ENCODE assay signal across 35 mouse cellular contexts in the genomic region with DNA sequence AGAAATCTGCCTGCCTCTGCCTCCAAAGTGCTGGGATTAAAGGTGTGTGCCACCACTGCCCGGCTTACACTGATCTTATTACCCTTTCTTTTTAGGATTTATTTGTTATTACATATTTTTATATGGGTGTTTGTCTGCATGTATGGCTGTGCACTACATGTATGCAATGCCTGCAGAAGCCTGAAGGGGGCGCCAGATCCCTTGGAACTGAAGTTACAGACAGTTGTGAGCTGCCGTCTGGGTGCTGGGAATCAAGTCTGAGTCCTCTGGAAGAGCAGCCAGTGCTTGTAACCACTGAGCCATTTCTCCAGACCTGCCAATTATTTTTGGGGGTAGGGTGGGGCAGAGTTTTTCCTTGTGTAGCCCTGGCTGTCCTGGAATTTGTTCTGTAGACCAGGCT. TPM values are rescaled to one million over a fixed set of nuclear protein-coding genes. Genes with fewer than 3 reads are reported as not detected.
DNase-seq lines count a peak whose midpoint lies in the region; ATAC-seq and TF ChIP-seq lines count a peak whose summit lies in the region.
"Had no signal": no experiment of that assay in that cellular context is flagged by ENCODE, and none has a peak within 500 bp of the region (broad histone marks: within the 10 kb centered on the region; RNA-seq: fewer than 3 reads in every experiment).

No protein-coding gene starts in this region.

- TF ChIP-seq EP300 in heart, adult 2 months (IDR thresholded peaks at IDR 0.05; ENCODE audit: insufficient read depth, low read depth, low read length): no peak
- TF ChIP-seq EP300 in liver, embryonic 14.5 days (IDR thresholded peaks at IDR 0.05; ENCODE audit: low read depth): no peak
- no peak for TF ChIP-seq EP300 in MEL (IDR thresholded peaks at IDR 0.05; ENCODE audit: low read depth in 1 of 2, low read length in 2 of 2)
- TF ChIP-seq EP300 in stomach, postnatal 0 days (optimal IDR thresholded peaks at IDR 0.05): no peak

- H3K4me3 ChIP-seq in heart, adult 2 months: no peak overlapping the region
- H3K4me3 ChIP-seq in heart, embryonic 11.5 days (ENCODE audit: low read depth, low read length): no peak overlapping the region
- no peak overlapping the region for H3K4me3 ChIP-seq in liver, embryonic 14.5 days (ENCODE audit: insufficient read depth in 1 of 2, low read depth in 2 of 2, low read length in 2 of 2)
- H3K4me3 ChIP-seq in liver, embryonic 12.5 days: no peak overlapping the region
- H3K4me3 ChIP-seq in MEL (ENCODE audit: control insufficient read depth in 1 of 2, insufficient read depth in 1 of 2, low read depth in 2 of 2, low read length in 2 of 2): no peak overlapping the region
- no peak overlapping the region for H3K4me3 ChIP-seq in stomach, postnatal 0 days (ENCODE audit: low read depth, low read length)
- H3K4me3 ChIP-seq: gastrocnemius, adult 2 months; hindbrain, embryonic 10.5 days; limb, embryonic 13.5 days; liver, embryonic 13.5 days; midbrain, embryonic 12.5 days; neural tube, embryonic 13.5 days; stomach, embryonic 15.5 days had no signal

- TF ChIP-seq RAD21 in MEL (IDR thresholded peaks at IDR 0.05; ENCODE audit: low read depth, low read length): no peak

- no peaks in the 10 kb centered on the region for H3K79me2 ChIP-seq in heart, adult 2 months (replicated peaks; ENCODE audit: control insufficient read depth, insufficient read depth, low read length)
- H3K79me2 ChIP-seq in MEL (ENCODE audit: control insufficient read depth, insufficient read depth, low read length, poor library complexity): no peaks in the 10 kb centered on the region

- no peaks in the 10 kb centered on the region for H3K4me1 ChIP-seq in heart, adult 2 months (ENCODE audit: control insufficient read depth, insufficient read depth, low read length)
- peaks cover 5% of the 10 kb centered on the region; the same call in 1 of the 2 replicates for H3K4me1 ChIP-seq in heart, embryonic 11.5 days (ENCODE audit: control insufficient read depth, insufficient read depth, low read length)
- no peaks in the 10 kb centered on the region for H3K4me1 ChIP-seq in liver, embryonic 14.5 days (replicated peaks; ENCODE audit: control insufficient read depth in 2 of 2, insufficient read depth in 2 of 2, low read length in 1 of 2)
- H3K4me1 ChIP-seq in liver, embryonic 12.5 days: no peaks in the 10 kb centered on the region
- no peaks in the 10 kb centered on the region; a peak in 1 of 4 replicates for H3K4me1 ChIP-seq in MEL (ENCODE audit: control insufficient read depth in 1 of 2, insufficient read depth in 2 of 2, low read length in 2 of 2)
- no peaks in the 10 kb centered on the region for H3K4me1 ChIP-seq in stomach, postnatal 0 days (replicated peaks; ENCODE audit: control insufficient read depth, insufficient read depth)
- H3K4me1 ChIP-seq: stomach, embryonic 15.5 days had no signal

- 0 out of 2 replicates have a peak, but pooled peaks have one; percentile 8 for TF ChIP-seq CTCF in heart, adult 2 months (IDR thresholded peaks at IDR 0.05)
- peak; percentile 35; the same call in 1 of the 2 replicates for TF ChIP-seq CTCF in liver, embryonic 14.5 days (IDR thresholded peaks at IDR 0.05; ENCODE audit: low read depth)
- TF ChIP-seq CTCF in MEL (IDR thresholded peaks at IDR 0.05 in 2 of 3, conservative IDR thresholded peaks at IDR 0.05 in 1 of 3; ENCODE audit: control insufficient read depth in 1 of 3, insufficient read depth in 1 of 3, low read depth in 2 of 3, low read length in 3 of 3, poor library complexity in 1 of 3, severe bottlenecking in 1 of 3): peak; percentile 21 to 36 (median 27); a peak in 5 of 6 replicates
- peak; percentile 25; the same call in 1 of the 2 replicates for TF ChIP-seq CTCF in stomach, postnatal 0 days (IDR thresholded peaks at IDR 0.05; ENCODE audit: low read depth)

- no peak for DNase-seq in heart, adult 2 months
- DNase-seq in liver, embryonic 14.5 days (ENCODE audit: low read depth in 3 of 3, low spot score in 3 of 3): no peak
- no peak for DNase-seq in MEL (ENCODE audit: low read depth, low spot score)
- DNase-seq in stomach, postnatal 0 days (ENCODE audit: low spot score): no peak
- DNase-seq in ovary, postnatal 14 days (ENCODE audit: low spot score): no peak
- DNase-seq: adrenal gland, adult 8-10 months; cerebellum, adult 8-10 months; cerebellum, postnatal 36 days; gastrocnemius, adult 2 months; heart, postnatal 14 days; kidney, adult 9 months; kidney, postnatal 10 days; liver, embryonic 13.5 days; lung, embryonic 14.5 days; lung, postnatal 14 days; right cerebral cortex, postnatal 14 days; thymus, postnatal 4 days had no signal

- no peaks in the 10 kb centered on the region for H3K36me3 ChIP-seq in heart, adult 2 months (ENCODE audit: control insufficient read depth, insufficient read depth, low read length)
- H3K36me3 ChIP-seq in heart, embryonic 11.5 days (ENCODE audit: control insufficient read depth, insufficient read depth, low read length): no peaks in the 10 kb centered on the region
- no peaks in the 10 kb centered on the region for H3K36me3 ChIP-seq in liver, embryonic 14.5 days (replicated peaks; ENCODE audit: control insufficient read depth, insufficient read depth, low read depth)
- no peaks in the 10 kb centered on the region for H3K36me3 ChIP-seq in liver, embryonic 12.5 days
- no peaks in the 10 kb centered on the region for H3K36me3 ChIP-seq in MEL (ENCODE audit: control insufficient read depth in 1 of 2, insufficient read depth in 2 of 2, low read length in 2 of 2)
- H3K36me3 ChIP-seq in stomach, postnatal 0 days (ENCODE audit: control insufficient read depth, insufficient read depth, low read length): no peaks in the 10 kb centered on the region
- H3K36me3 ChIP-seq: hindbrain, embryonic 10.5 days; limb, embryonic 13.5 days; liver, embryonic 13.5 days; midbrain, embryonic 12.5 days; neural tube, embryonic 13.5 days; stomach, embryonic 15.5 days had no signal

- intact Hi-C loops in heart, adult 2 months (cut with DNase I): no loop called here

- no peak for ATAC-seq in heart, embryonic 11.5 days (replicated peaks; ENCODE audit: insufficient number of reproducible peaks, low FRiP score, low TSS enrichment)
- ATAC-seq in liver, embryonic 14.5 days (ENCODE audit: insufficient read depth): no peak
- no peak for ATAC-seq in liver, embryonic 12.5 days
- ATAC-seq in stomach, postnatal 0 days (ENCODE audit: low FRiP score, low TSS enrichment): no peak
- ATAC-seq: forebrain, embryonic 14.5 days; hindbrain, embryonic 16.5 days; intestine, embryonic 16.5 days had no signal

- H3K9ac ChIP-seq in heart, adult 2 months (ENCODE audit: low read depth, low read length): no peak overlapping the region
- no peak overlapping the region for H3K9ac ChIP-seq in heart, embryonic 11.5 days (ENCODE audit: low read depth, low read length)
- H3K9ac ChIP-seq in liver, embryonic 14.5 days (replicated peaks): no peak overlapping the region
- no peak overlapping the region for H3K9ac ChIP-seq in liver, embryonic 12.5 days
- H3K9ac ChIP-seq in MEL (ENCODE audit: control insufficient read depth, low read depth, low read length, poor library complexity, severe bottlenecking): no peak overlapping the region
- H3K9ac ChIP-seq in stomach, postnatal 0 days (ENCODE audit: low read length): no peak overlapping the region
- H3K9ac ChIP-seq: limb, embryonic 13.5 days; liver, embryonic 13.5 days; lung, embryonic 14.5 days; midbrain, embryonic 12.5 days; neural tube, embryonic 13.5 days; stomach, embryonic 15.5 days had no signal

- no peak overlapping the region for H3K27ac ChIP-seq in heart, adult 2 months
- H3K27ac ChIP-seq in heart, embryonic 11.5 days (ENCODE audit: low read depth, low read length): no peak overlapping the region
- no peak overlapping the region for H3K27ac ChIP-seq in liver, embryonic 14.5 days
- no peak overlapping the region for H3K27ac ChIP-seq in liver, embryonic 12.5 days
- H3K27ac ChIP-seq in MEL (ENCODE audit: control insufficient read depth, low read depth, low read length): no peak overlapping the region
- H3K27ac ChIP-seq in stomach, postnatal 0 days (replicated peaks): no peak overlapping the region
- H3K27ac ChIP-seq: gastrocnemius, adult 2 months; hindbrain, embryonic 10.5 days; limb, embryonic 13.5 days; liver, embryonic 13.5 days; midbrain, embryonic 12.5 days; neural tube, embryonic 13.5 days; stomach, embryonic 15.5 days had no signal

- H3K9me3 ChIP-seq in heart, embryonic 11.5 days (replicated peaks; ENCODE audit: control insufficient read depth, low read length): no peaks in the 10 kb centered on the region
- H3K9me3 ChIP-seq in liver, embryonic 14.5 days (ENCODE audit: control insufficient read depth, low read length): no peaks in the 10 kb centered on the region
- H3K9me3 ChIP-seq in liver, embryonic 12.5 days (replicated peaks): no peaks in the 10 kb centered on the region; the same call in 1 of the 2 replicates
- no peaks in the 10 kb centered on the region for H3K9me3 ChIP-seq in MEL (replicated peaks; ENCODE audit: insufficient read depth, low read length)
- no peaks in the 10 kb centered on the region for H3K9me3 ChIP-seq in stomach, postnatal 0 days (ENCODE audit: control insufficient read depth, low read length)
- H3K9me3 ChIP-seq: limb, embryonic 13.5 days; liver, embryonic 13.5 days; stomach, embryonic 15.5 days had no signal

- H3K27me3 ChIP-seq in heart, adult 2 months (ENCODE audit: control insufficient read depth, insufficient read depth, low read length): no peaks in the 10 kb centered on the region
- no peaks in the 10 kb centered on the region for H3K27me3 ChIP-seq in heart, embryonic 11.5 days (ENCODE audit: control insufficient read depth, insufficient read depth, low read length)
- H3K27me3 ChIP-seq in liver, embryonic 14.5 days (ENCODE audit: control insufficient read depth, insufficient read depth, low read length): no peaks in the 10 kb centered on the region
- no peaks in the 10 kb centered on the region for H3K27me3 ChIP-seq in liver, embryonic 12.5 days (replicated peaks)
- no peaks in the 10 kb centered on the region for H3K27me3 ChIP-seq in MEL (ENCODE audit: control insufficient read depth in 1 of 2, insufficient read depth in 2 of 2, low read length in 2 of 2)
- H3K27me3 ChIP-seq in stomach, postnatal 0 days (ENCODE audit: control insufficient read depth, insufficient read depth, low read length): no peaks in the 10 kb centered on the region
- H3K27me3 ChIP-seq: limb, embryonic 13.5 days; liver, embryonic 13.5 days; midbrain, embryonic 12.5 days; neural tube, embryonic 13.5 days; stomach, embryonic 15.5 days had no signal

- TF ChIP-seq POLR2A in heart, adult 2 months (IDR thresholded peaks at IDR 0.05; ENCODE audit: insufficient read depth, low read depth, low read length): no peak
- no peak for TF ChIP-seq POLR2A in MEL (IDR thresholded peaks at IDR 0.05; ENCODE audit: control insufficient read depth in 1 of 2, insufficient read depth in 1 of 2, low read depth in 1 of 2, low read length in 2 of 2, poor library complexity in 1 of 2)

- whole genome bisulfite sequencing in heart, adult 2 months: 70% methylated on average over 3 of the region's 3 CpGs
- WGBS in heart, embryonic 11.5 days (ENCODE audit: insufficient replicate concordance): 63% methylated on average over 3 of the region's 3 CpGs
- WGBS in liver, embryonic 14.5 days (ENCODE audit: insufficient replicate concordance): 46% methylated on average over 3 of the region's 3 CpGs
- 50% methylated on average over 3 of the region's 3 CpGs for WGBS in liver, embryonic 12.5 days (ENCODE audit: insufficient replicate concordance)
- WGBS in stomach, postnatal 0 days: 72% methylated on average over 3 of the region's 3 CpGs

- H3K4me2 ChIP-seq in heart, embryonic 11.5 days: no peak overlapping the region
- no peak overlapping the region for H3K4me2 ChIP-seq in liver, embryonic 14.5 days (ENCODE audit: low read depth)
- no peak overlapping the region for H3K4me2 ChIP-seq in liver, embryonic 12.5 days
- H3K4me2 ChIP-seq in stomach, postnatal 0 days (replicated peaks; ENCODE audit: low read depth): no peak overlapping the region
- H3K4me2 ChIP-seq: limb, embryonic 13.5 days; liver, embryonic 13.5 days; lung, embryonic 14.5 days; midbrain, embryonic 12.5 days; neural tube, embryonic 13.5 days; stomach, embryonic 15.5 days had no signal

RNA-seq across cellular contexts. Expression of gene Asgr1, which starts 9.2 kb away (rescaled TPM):
- not detected for total RNA-seq in heart, adult 2 months (2021)
- 0.50 TPM in 1 of 2 replicates, not detected in the other for polyA plus RNA-seq in heart, adult 2 months (2012; rRNA removed)
- polyA plus RNA-seq in heart, embryonic 11.5 days (2014; fragmentation: Nextera tagmentation; extraction: Ambion mirVana): 0.13 TPM in 1 of 2 replicates, not detected in the other
- 1.3 TPM in 2 replicates for polyA plus RNA-seq in liver, embryonic 14.5 days (2012; rRNA removed)
- 2.6 and 4.1 TPM in 2 replicates for polyA plus RNA-seq in liver, embryonic 14.5 days (2014; fragmentation: Nextera tagmentation; extraction: Ambion mirVana)
- 0.51 and 0.63 TPM in 2 replicates for polyA plus RNA-seq in liver, embryonic 12.5 days (2016; fragmentation: Nextera tagmentation; extraction: Ambion mirVana)
- 0.13 TPM in 1 of 2 replicates, not detected in the other for total RNA-seq in MEL (2012; rRNA removed)
- under 1 TPM in 1 of 2 experiments, not detected in 1; 0.31 TPM for polyA plus RNA-seq in MEL (2012; ENCODE audit: insufficient read depth in 1 of 2, insufficient read length in 2 of 2, low read depth in 1 of 2, low replicate concordance in 2 of 2, missing spikeins in 1 of 2)
- polyA plus RNA-seq in stomach, postnatal 0 days (2015; fragmentation: Nextera tagmentation; extraction: Ambion mirVana): 0.70 and 0.83 TPM in 2 replicates
- total RNA-seq: gastrocnemius, adult 2 months; heart, adult 8-10 months; heart, postnatal 14 days; megakaryocyte, adult 5-6 weeks had no signal
- polyA plus RNA-seq: heart, embryonic 14.5 days; large intestine, adult 2 months; lung, embryonic 14.5 days had no signal

RNA-seq across cellular contexts. Expression of gene Asgr2, which starts 29.4 kb away (rescaled TPM):
- under 1 TPM in 1 of 2 experiments, not detected in 1; 0.16 TPM for total RNA-seq in heart, adult 2 months (2021)
- polyA plus RNA-seq in heart, adult 2 months (2012; rRNA removed): 0.31 and 0.56 TPM in 2 replicates
- polyA plus RNA-seq in heart, embryonic 11.5 days (2014; fragmentation: Nextera tagmentation; extraction: Ambion mirVana): 0.57 TPM in 1 of 2 replicates, not detected in the other
- polyA plus RNA-seq in liver, embryonic 14.5 days (2012; rRNA removed): 10.0 and 11.5 TPM in 2 replicates
- 9.0 and 10.6 TPM in 2 replicates for polyA plus RNA-seq in liver, embryonic 14.5 days (2014; fragmentation: Nextera tagmentation; extraction: Ambion mirVana)
- 4.3 and 4.8 TPM in 2 replicates for polyA plus RNA-seq in liver, embryonic 12.5 days (2016; fragmentation: Nextera tagmentation; extraction: Ambion mirVana)
- not detected in 2 replicates for total RNA-seq in MEL (2012; rRNA removed)
- not detected for polyA plus RNA-seq in MEL (2012; ENCODE audit: insufficient read depth in 1 of 2, insufficient read length in 2 of 2, low read depth in 1 of 2, low replicate concordance in 2 of 2, missing spikeins in 1 of 2)
- polyA plus RNA-seq in stomach, postnatal 0 days (2015; fragmentation: Nextera tagmentation; extraction: Ambion mirVana): 0.19 and 0.30 TPM in 2 replicates
- total RNA-seq: layer of hippocampus, postnatal 10 days; left cerebral cortex, adult 18-20 months; left cerebral cortex, postnatal 36 days had no signal
- polyA plus RNA-seq: embryonic facial prominence, embryonic 11.5 days; forebrain, embryonic 14.5 days; heart, embryonic 14.5 days; hindbrain, embryonic 10.5 days; hindbrain, embryonic 16.5 days; limb, embryonic 13.5 days; midbrain, embryonic 12.5 days; neural tube, embryonic 13.5 days had no signal

RNA-seq across cellular contexts. Expression of gene Dlg4, which starts 46.3 kb away (rescaled TPM):
- 1 to 10 TPM; 5.2 to 5.7 TPM for total RNA-seq in heart, adult 2 months (2021)
- 6.9 and 9.8 TPM in 2 replicates for polyA plus RNA-seq in heart, adult 2 months (2012; rRNA removed)
- polyA plus RNA-seq in heart, embryonic 11.5 days (2014; fragmentation: Nextera tagmentation; extraction: Ambion mirVana): 10.2 and 10.4 TPM in 2 replicates
- 1.5 and 1.9 TPM in 2 replicates for polyA plus RNA-seq in liver, embryonic 14.5 days (2012; rRNA removed)
- polyA plus RNA-seq in liver, embryonic 14.5 days (2014; fragmentation: Nextera tagmentation; extraction: Ambion mirVana): 0.33 and 0.54 TPM in 2 replicates
- 2.3 and 2.7 TPM in 2 replicates for polyA plus RNA-seq in liver, embryonic 12.5 days (2016; fragmentation: Nextera tagmentation; extraction: Ambion mirVana)
- total RNA-seq in MEL (2012; rRNA removed): 6.5 and 7.9 TPM in 2 replicates
- polyA plus RNA-seq in MEL (2012; ENCODE audit: insufficient read depth in 1 of 2, insufficient read length in 2 of 2, low read depth in 1 of 2, low replicate concordance in 2 of 2, missing spikeins in 1 of 2): 10 to 100 TPM in 1 of 2 experiments, not detected in 1; 24.7 TPM
- 2.6 and 3.9 TPM in 2 replicates for polyA plus RNA-seq in stomach, postnatal 0 days (2015; fragmentation: Nextera tagmentation; extraction: Ambion mirVana)

RNA-seq across cellular contexts. Expression of gene Acadvl, which starts 47.8 kb away (rescaled TPM):
- 1,000 to 10,000 TPM; 1,139 to 1,355 TPM for total RNA-seq in heart, adult 2 months (2021)
- 701 and 889 TPM in 2 replicates for polyA plus RNA-seq in heart, adult 2 months (2012; rRNA removed)
- 94.1 and 111 TPM in 2 replicates for polyA plus RNA-seq in heart, embryonic 11.5 days (2014; fragmentation: Nextera tagmentation; extraction: Ambion mirVana)
- polyA plus RNA-seq in liver, embryonic 14.5 days (2012; rRNA removed): 27.8 and 40.6 TPM in 2 replicates
- polyA plus RNA-seq in liver, embryonic 14.5 days (2014; fragmentation: Nextera tagmentation; extraction: Ambion mirVana): 84.1 and 98.1 TPM in 2 replicates
- polyA plus RNA-seq in liver, embryonic 12.5 days (2016; fragmentation: Nextera tagmentation; extraction: Ambion mirVana): 89.9 and 91.3 TPM in 2 replicates
- 123 and 140 TPM in 2 replicates for total RNA-seq in MEL (2012; rRNA removed)
- 10 to 100 TPM in 1 of 2 experiments, not detected in 1; 92.5 TPM for polyA plus RNA-seq in MEL (2012; ENCODE audit: insufficient read depth in 1 of 2, insufficient read length in 2 of 2, low read depth in 1 of 2, low replicate concordance in 2 of 2, missing spikeins in 1 of 2)
- polyA plus RNA-seq in stomach, postnatal 0 days (2015; fragmentation: Nextera tagmentation; extraction: Ambion mirVana): 136 and 143 TPM in 2 replicates
